Mouse (Mus musculus): ENCODE results near the gene Sh3bp1.

GRCm38 (mm10) chr15:78922700-78923099 is 23.1 kb downstream of the Sh3bp1 start:
- TF ChIP-seq MXI1 (IDR thresholded peaks at IDR 0.05; ENCODE audit: low read depth, low read length) (no peak), RCOR1 (conservative IDR thresholded peaks at IDR 0.05; ENCODE audit: low read depth, low read length) (no peak)

All from CH12.LX (cell line).